Mouse (Mus musculus) MN1 (cell line): ENCODE results near the gene Pomt1.

Experiments used
- DNase-seq: peaks from one replicate; pipeline ENCODE4 v3.0.0-alpha.2; 2016; ENCODE audit warnings: low spot score

The Pomt1 gene

GRCm38 (mm10) chr2:32235886-32236759 is at the start of gene Pomt1:
Gene Pomt1 (plus strand): TSS chr2:32236590.
- peak; percentile 97 for DNase-seq

GRCm38 (mm10) chr2:32187019-32187551 is 49.3 kb upstream of the Pomt1 start:
- DNase-seq, result no peak

GRCm38 (mm10) chr2:32187649-32188048 is 48.7 kb upstream of the Pomt1 start:
- no peak for DNase-seq

- DNase-seq, result no peak
These were observed 47.2 kb upstream of the Pomt1 start for GRCm38 (mm10) chr2:32189060-32189681.

- DNase-seq, result no peak
These were observed 45.8 kb upstream of the Pomt1 start for GRCm38 (mm10) chr2:32190620-32191019.

GRCm38 (mm10) chr2:32191872-32192507 is 44.4 kb upstream of the Pomt1 start:
- DNase-seq, result peak; percentile 75

GRCm38 (mm10) chr2:32198977-32199376 is 37.4 kb upstream of the Pomt1 start:
- DNase-seq, result no peak

- DNase-seq, result no peak
These were observed 36.4 kb upstream of the Pomt1 start for GRCm38 (mm10) chr2:32200033-32200432.

- no peak for DNase-seq
These were observed 35.7 kb upstream of the Pomt1 start for GRCm38 (mm10) chr2:32200712-32201111.

GRCm38 (mm10) chr2:32201527-32201926 is 34.9 kb upstream of the Pomt1 start:
- DNase-seq, result peak; percentile 93

- DNase-seq, result no peak
These were observed 32.5 kb upstream of the Pomt1 start for GRCm38 (mm10) chr2:32203853-32204252.

- DNase-seq, result no peak
These were observed 28.7 kb upstream of the Pomt1 start for GRCm38 (mm10) chr2:32207682-32208081.

- DNase-seq, result no peak
These were observed 24.7 kb upstream of the Pomt1 start for GRCm38 (mm10) chr2:32211689-32212088.

- DNase-seq, result no peak
These were observed 23.4 kb upstream of the Pomt1 start for GRCm38 (mm10) chr2:32213000-32213399.

GRCm38 (mm10) chr2:32215576-32215975 is 20.8 kb upstream of the Pomt1 start:
- no peak for DNase-seq

GRCm38 (mm10) chr2:32216506-32216905 is 19.9 kb upstream of the Pomt1 start:
- no peak for DNase-seq

- DNase-seq, result peak; percentile 38
These were observed 18.7 kb upstream of the Pomt1 start for GRCm38 (mm10) chr2:32217656-32218055.

GRCm38 (mm10) chr2:32218113-32218512 is 18.3 kb upstream of the Pomt1 start:
- DNase-seq, result peak; percentile 48

- peak; percentile 29 for DNase-seq
These were observed 17.7 kb upstream of the Pomt1 start for GRCm38 (mm10) chr2:32218541-32219334.

GRCm38 (mm10) chr2:32219501-32219900 is 16.9 kb upstream of the Pomt1 start:
- no peak for DNase-seq

GRCm38 (mm10) chr2:32220021-32220420 is 16.4 kb upstream of the Pomt1 start:
- no peak for DNase-seq

GRCm38 (mm10) chr2:32220969-32221368 is 15.4 kb upstream of the Pomt1 start:
- no peak for DNase-seq
